ENCODE assay signal across 14 mouse cellular contexts in the genomic region with DNA sequence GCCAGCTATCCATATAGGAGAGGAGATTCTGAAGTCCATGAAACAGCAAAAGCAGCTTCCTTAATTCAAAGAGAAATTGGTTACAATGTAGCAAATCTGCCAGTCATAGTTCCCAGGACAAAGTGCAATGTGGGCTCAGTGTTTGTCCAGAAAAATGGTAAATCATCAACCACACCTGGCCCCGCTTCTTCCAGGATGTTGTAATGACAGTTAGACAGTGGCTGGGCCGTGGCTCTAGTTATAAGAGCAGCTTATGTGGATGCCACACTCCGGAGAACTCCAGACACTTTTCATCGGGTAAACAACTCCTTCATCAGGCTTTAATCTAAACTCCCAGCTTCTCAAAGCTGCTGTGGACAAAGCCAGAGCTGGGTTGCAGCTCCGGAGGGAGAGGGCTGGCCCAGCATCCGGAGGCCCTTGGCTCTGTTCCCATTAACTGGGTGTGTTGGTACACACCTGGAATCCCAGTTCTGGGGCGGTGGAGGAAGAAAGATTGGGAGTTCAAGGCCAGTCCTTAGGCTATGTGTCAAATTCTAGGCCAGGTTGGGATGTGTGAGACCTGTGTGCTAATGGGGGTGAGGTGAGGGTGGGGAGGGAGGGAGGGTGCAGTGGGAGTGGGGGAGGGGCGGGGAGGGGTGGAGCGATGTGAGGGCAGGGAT.
DNase-seq lines count a peak whose midpoint lies in the region; ATAC-seq and TF ChIP-seq lines count a peak whose summit lies in the region.
"Had no signal": no experiment of that assay in that cellular context is flagged by ENCODE, and none has a peak within 500 bp of the region (broad histone marks: within the 10 kb centered on the region; RNA-seq: fewer than 3 reads in every experiment).

No protein-coding gene starts in this region.

- 63% methylated on average over 9 of the region's 9 CpGs for WGBS in forebrain, embryonic 11.5 days
- WGBS in forebrain, embryonic 16.5 days = 43% methylated on average over 8 of the region's 9 CpGs
- WGBS in kidney, embryonic 14.5 days = 50% methylated on average over 9 of the region's 9 CpGs
- WGBS in liver, adult 2 months = 10% methylated on average over 9 of the region's 9 CpGs

- no peak for DNase-seq in forebrain, embryonic 11.5 days (ENCODE audit: low spot score)
- DNase-seq in MN1 (ENCODE audit: low spot score) (peak; percentile 67), adipocyte (ENCODE audit: low spot score) (no peak)
- peak; percentile 99 for DNase-seq in liver, adult 2 months (ENCODE audit: extremely low read depth, low read depth, low spot score)
- DNase-seq in frontal cortex, postnatal 25 days (ENCODE audit: low spot score in 2 of 2) = no peak
- no peak for DNase-seq in B cell, adult 2 months

- H3K27me3 ChIP-seq in forebrain, embryonic 11.5 days (ENCODE audit: control insufficient read depth, insufficient read depth, low read length) = no peaks in the 10 kb centered on the region
- H3K27me3 ChIP-seq in forebrain, embryonic 16.5 days (replicated peaks; ENCODE audit: control insufficient read depth, insufficient read depth, low read length) = no peaks in the 10 kb centered on the region
- H3K27me3 ChIP-seq in kidney, embryonic 14.5 days (ENCODE audit: control insufficient read depth, insufficient read depth, low read length) = no peaks in the 10 kb centered on the region
- H3K27me3 ChIP-seq in liver, adult 2 months (ENCODE audit: control insufficient read depth, insufficient read depth, low read length) = no peaks in the 10 kb centered on the region
- H3K27me3 ChIP-seq: forebrain, embryonic 13.5 days; limb, embryonic 15.5 days; Patski had no signal

- H3K4me2 ChIP-seq in forebrain, embryonic 11.5 days (ENCODE audit: low read depth, low read length, severe bottlenecking) = no peak overlapping the region
- no peak overlapping the region for H3K4me2 ChIP-seq in forebrain, embryonic 16.5 days (ENCODE audit: low read length)
- no peak overlapping the region for H3K4me2 ChIP-seq in kidney, embryonic 14.5 days (replicated peaks; ENCODE audit: low read depth, low read length)
- H3K4me2 ChIP-seq: heart, embryonic 11.5 days; limb, embryonic 15.5 days had no signal

- no peak for TF ChIP-seq POLR2A in liver, adult 2 months (IDR thresholded peaks at IDR 0.05; ENCODE audit: extremely low read depth, insufficient read depth, low read length)

- no peak overlapping the region for H3K4me3 ChIP-seq in forebrain, embryonic 11.5 days (ENCODE audit: low read depth, low read length)
- H3K4me3 ChIP-seq in forebrain, embryonic 16.5 days (replicated peaks; ENCODE audit: low read length) = no peak overlapping the region
- H3K4me3 ChIP-seq in kidney, embryonic 14.5 days (ENCODE audit: low read length) = no peak overlapping the region
- peak overlapping the region; percentile 57 for H3K4me3 ChIP-seq in liver, adult 2 months (ENCODE audit: insufficient read depth, low read depth, low read length)
- H3K4me3 ChIP-seq: forebrain, embryonic 13.5 days; limb, embryonic 15.5 days; myocyte had no signal

- peaks cover 2% of the 10 kb centered on the region; the same call in 1 of the 2 replicates for H3K4me1 ChIP-seq in forebrain, embryonic 11.5 days (replicated peaks; ENCODE audit: control insufficient read depth, insufficient read depth, low read length)
- H3K4me1 ChIP-seq in forebrain, embryonic 16.5 days (replicated peaks; ENCODE audit: control insufficient read depth, insufficient read depth, low read length) = no peaks in the 10 kb centered on the region; the same call in 1 of the 2 replicates
- H3K4me1 ChIP-seq in kidney, embryonic 14.5 days (ENCODE audit: control insufficient read depth, insufficient read depth, low read length) = peaks cover 11% of the 10 kb centered on the region
- peaks cover 12% of the 10 kb centered on the region for H3K4me1 ChIP-seq in liver, adult 2 months (ENCODE audit: control insufficient read depth, insufficient read depth, low read length)

- ATAC-seq in forebrain, embryonic 11.5 days (replicated peaks; ENCODE audit: low FRiP score) = peak; percentile 53; the same call in 1 of the 2 replicates
- no peak for ATAC-seq in forebrain, embryonic 16.5 days
- peak; percentile 32; the same call in 1 of the 2 replicates for ATAC-seq in kidney, embryonic 14.5 days (ENCODE audit: low FRiP score, low TSS enrichment)
- ATAC-seq: Patski had no signal

- no peak overlapping the region for H3K9ac ChIP-seq in forebrain, embryonic 11.5 days (ENCODE audit: low read length)
- no peak overlapping the region for H3K9ac ChIP-seq in forebrain, embryonic 16.5 days (replicated peaks; ENCODE audit: low read depth, low read length)
- no peak overlapping the region for H3K9ac ChIP-seq in kidney, embryonic 14.5 days (ENCODE audit: low read depth, low read length)
- H3K9ac ChIP-seq in liver, adult 2 months (ENCODE audit: low read depth, low read length) = peak overlapping the region; percentile 81
- H3K9ac ChIP-seq: forebrain, embryonic 13.5 days; limb, embryonic 15.5 days had no signal

- H3K36me3 ChIP-seq in forebrain, embryonic 11.5 days (ENCODE audit: control insufficient read depth, insufficient read depth, low read length) = no peaks in the 10 kb centered on the region
- H3K36me3 ChIP-seq in forebrain, embryonic 16.5 days (ENCODE audit: control insufficient read depth, insufficient read depth) = no peaks in the 10 kb centered on the region
- no peaks in the 10 kb centered on the region for H3K36me3 ChIP-seq in kidney, embryonic 14.5 days (ENCODE audit: control insufficient read depth, insufficient read depth, low read length)
- no peaks in the 10 kb centered on the region for H3K36me3 ChIP-seq in liver, adult 2 months (ENCODE audit: control insufficient read depth, insufficient read depth, low read length)
- H3K36me3 ChIP-seq: limb, embryonic 15.5 days had no signal

- no peak overlapping the region for H3K27ac ChIP-seq in forebrain, embryonic 11.5 days (ENCODE audit: low read depth, low read length)
- no peak overlapping the region for H3K27ac ChIP-seq in forebrain, embryonic 16.5 days (ENCODE audit: low read length)
- peak overlapping the region; percentile 53; the same call in 1 of the 2 replicates for H3K27ac ChIP-seq in kidney, embryonic 14.5 days (ENCODE audit: low read depth, low read length)
- peak overlapping the region; percentile 100 for H3K27ac ChIP-seq in liver, adult 2 months (replicated peaks; ENCODE audit: insufficient read depth, low read depth, low read length)
- H3K27ac ChIP-seq: forebrain, embryonic 13.5 days; hindbrain, postnatal 0 days; limb, embryonic 15.5 days had no signal

- H3K79me2 ChIP-seq in liver, adult 2 months (ENCODE audit: control insufficient read depth, insufficient read depth, low read length) = no peaks in the 10 kb centered on the region

- no peaks in the 10 kb centered on the region for H3K9me3 ChIP-seq in forebrain, embryonic 11.5 days (ENCODE audit: control insufficient read depth, low read length)
- H3K9me3 ChIP-seq in forebrain, embryonic 16.5 days (ENCODE audit: control insufficient read depth, low read length) = no peaks in the 10 kb centered on the region
- H3K9me3 ChIP-seq in kidney, embryonic 14.5 days (ENCODE audit: control insufficient read depth, low read length) = no peaks in the 10 kb centered on the region
- H3K9me3 ChIP-seq: forebrain, embryonic 13.5 days; limb, embryonic 15.5 days had no signal

- TF ChIP-seq CTCF in liver, adult 2 months (IDR thresholded peaks at IDR 0.05; ENCODE audit: low read depth, low read length) = no peak

Comparison
In these comparisons a context has a peak if more than half of its experiments do, and no peak if none do; other contexts are left out.
1. DNase-seq: peak in MN1 (single experiment) and liver, adult 2 months (single experiment); none in forebrain, embryonic 11.5 days (single experiment), frontal cortex, postnatal 25 days (0 of 2), B cell, adult 2 months (0 of 2) and adipocyte (single experiment).
2. H3K27ac ChIP-seq: peak in kidney, embryonic 14.5 days (single experiment) and liver, adult 2 months (single experiment); none in forebrain, embryonic 11.5 days (single experiment) and forebrain, embryonic 16.5 days (single experiment).